Mouse (Mus musculus) adrenal gland, adult 8-10 months (tissue): ENCODE results near the gene Ankub1. TPM values are rescaled to one million over a fixed set of nuclear protein-coding genes. Genes with fewer than 3 reads are reported as not detected.

Source experiments
- DNase-seq: peaks from one replicate; pipeline ENCODE4 v3.0.0; 2022
- total RNA-seq, 4 experiments: library from RNA; stranded (reverse); gene quantifications; 2 replicates each; pipeline ENCODE4 v1.2.4; 2022

Ankub1 gene
- not detected for total RNA-seq

DNA sequence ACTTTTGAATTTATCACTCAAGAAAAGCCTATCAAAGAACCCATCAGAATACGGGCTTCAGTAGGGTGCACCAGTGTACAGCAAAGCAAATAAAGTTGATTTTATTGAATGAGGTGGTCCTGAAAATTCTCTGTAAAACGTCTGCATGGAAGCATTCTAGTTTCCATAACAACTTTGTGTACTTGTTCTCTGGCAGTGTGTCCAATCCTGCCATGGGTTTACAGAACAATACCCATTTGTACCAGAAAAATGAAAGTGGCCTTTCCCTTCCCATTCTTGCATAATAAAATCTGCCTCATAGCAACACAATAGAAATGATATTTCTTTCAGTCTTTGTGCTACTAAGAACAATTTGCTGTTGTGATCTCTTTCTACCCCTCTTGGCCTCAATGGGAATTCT is at the start of gene Ankub1:
TSS of gene Ankub1 (minus strand) at position 81 of the 400 bp plus-strand sequence.
- no peak for DNase-seq

DNA sequence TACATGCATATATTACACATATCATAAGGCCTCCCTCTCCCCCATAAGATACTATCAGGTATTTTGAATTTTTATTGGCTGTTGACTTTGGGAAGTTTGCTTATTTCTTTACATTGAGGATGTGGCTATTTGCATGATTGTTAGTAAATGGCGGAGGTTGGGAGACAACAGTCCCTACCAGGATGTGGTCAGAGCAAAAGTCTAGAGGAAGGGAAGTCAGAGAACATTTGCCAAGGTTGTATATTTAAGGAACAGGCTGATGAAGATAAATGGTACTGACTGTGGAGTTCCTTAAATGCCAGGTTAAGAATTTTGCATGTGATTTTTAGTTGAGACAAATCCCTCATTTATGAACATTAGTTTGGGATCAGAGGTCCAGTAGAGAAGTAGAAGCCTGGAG is 47.2 kb upstream of the Ankub1 start:
- DNase-seq = no peak

DNA sequence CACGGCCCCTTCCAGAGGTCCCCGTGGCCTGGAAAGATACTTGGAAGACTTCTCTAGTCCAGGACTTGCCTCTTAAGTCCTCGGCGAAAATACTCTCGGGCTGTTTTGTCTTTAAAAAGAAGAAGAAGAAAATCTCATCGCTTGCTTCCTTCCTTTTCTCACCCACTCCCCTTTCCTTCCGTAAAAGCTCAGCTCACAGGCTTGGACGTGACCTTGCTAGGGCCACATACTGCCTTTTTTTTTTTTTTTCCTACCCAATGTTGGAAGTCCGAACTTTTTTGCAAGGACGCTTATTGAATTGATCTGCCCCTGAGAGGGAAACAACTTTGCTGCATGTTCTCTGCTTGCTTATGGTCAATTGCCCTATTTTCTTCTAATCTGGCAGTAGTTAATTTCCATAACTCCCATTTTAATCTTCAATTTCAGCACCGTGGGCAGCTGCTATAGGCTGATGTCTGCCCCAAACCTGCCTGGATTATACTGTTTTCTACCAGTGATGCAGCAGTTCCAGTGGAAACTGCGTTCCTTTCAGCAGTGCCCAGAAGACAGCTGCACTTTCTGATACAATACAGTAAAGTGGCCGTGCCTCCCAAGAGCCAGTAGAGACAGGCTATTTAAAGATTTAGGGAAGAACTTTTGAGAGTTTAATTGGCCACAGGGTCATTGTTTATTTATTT is 44.0 kb upstream of the Ankub1 start:
- no peak for DNase-seq

DNA sequence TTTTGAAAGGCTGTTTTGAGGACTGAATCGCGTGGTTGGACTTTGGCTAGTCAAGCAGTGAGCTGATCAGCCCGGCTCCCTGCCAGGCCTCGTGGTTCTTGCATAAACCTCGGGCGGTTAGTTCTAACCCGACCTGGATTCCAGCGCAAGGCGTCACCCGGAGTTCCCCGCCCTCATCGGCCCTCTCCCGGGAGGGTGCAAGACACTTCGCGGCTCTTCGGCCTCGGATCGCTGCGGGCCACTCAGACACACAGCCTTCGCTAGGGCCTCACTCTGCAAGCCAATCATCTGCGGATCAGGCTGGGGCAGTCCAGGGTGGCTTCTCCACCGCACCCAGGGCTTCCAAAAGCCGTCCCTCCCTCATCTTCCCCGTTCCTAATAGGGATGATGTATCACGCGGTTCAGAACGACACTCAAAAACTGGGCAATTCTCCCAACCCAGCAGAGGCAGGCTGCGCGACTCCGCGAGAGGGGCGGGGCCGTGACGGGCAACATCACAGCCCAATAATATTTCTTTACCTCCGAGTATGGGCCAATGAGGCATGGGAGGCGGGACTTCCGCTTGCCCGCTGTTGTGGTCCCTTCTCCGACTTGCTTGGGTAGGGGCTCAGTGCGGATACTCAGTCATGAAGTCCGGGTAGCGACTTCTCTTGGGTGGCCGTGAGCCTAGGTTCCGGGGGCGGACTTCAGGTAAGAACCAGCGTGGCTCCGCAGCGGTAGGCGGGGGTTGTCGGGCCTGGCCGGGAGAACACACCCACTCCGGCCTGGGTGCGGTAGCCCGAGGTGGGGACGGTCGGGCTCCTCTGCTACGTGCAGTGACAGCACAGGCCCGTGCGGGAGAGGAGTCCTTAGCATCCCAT is 43.1 kb upstream of the Ankub1 start, which contains the start of gene Rnf13:
TSS of gene Rnf13 (plus strand) at position 552 of the 860 bp plus-strand sequence.
- DNase-seq = peak; percentile 96

DNA sequence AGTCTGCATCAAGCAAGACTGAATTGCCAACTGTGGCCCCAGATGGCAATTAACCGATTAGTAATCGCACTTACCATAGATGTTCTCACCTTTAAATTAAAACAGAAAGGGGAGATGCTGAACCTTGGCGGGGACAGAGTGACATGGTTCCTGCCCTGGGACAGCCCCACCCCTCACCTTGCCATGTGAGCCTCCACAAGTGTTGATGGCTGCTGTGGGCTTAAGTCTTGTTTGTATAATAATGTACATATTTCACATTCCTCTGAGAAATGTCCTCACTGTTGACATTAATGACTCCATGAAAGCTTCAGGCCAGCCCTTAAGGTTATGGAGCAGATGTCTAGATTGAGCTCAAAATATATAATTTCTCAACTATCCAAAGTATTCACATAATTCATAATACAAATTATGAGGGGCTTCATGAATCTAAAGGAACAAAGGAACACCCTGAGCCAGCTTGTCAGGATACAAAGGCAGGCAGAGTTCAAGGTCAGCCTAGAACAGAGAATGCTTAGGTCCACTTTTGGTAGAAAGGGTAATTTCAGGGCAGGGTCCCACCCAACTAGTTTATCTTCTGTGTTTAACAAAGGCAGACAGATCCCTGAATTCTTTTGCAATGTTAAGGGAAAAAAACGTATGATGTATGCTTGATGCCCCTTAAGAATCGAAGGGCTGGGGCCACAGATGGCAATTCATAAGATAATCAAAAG is 39.8 kb upstream of the Ankub1 start:
- no peak for DNase-seq

DNA sequence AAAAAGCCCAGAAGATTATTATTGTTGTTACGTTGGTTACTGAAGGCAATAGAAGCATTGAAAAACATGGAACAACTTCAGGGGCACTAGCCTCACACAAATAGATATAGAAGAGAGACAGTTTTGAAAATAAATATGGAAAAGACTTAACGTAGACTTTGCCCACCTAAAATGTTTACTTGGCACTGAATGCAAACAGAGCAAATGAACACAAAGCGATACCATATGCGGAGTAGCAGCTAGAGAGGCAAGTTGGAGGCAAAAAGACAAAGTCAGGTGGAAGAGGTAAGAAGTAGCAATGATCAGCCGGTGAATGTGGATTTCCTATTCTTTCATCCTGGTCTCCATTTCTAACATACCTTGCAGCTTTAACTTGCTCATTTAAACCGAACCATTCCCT is 21.6 kb upstream of the Ankub1 start:
- DNase-seq = no peak

DNA sequence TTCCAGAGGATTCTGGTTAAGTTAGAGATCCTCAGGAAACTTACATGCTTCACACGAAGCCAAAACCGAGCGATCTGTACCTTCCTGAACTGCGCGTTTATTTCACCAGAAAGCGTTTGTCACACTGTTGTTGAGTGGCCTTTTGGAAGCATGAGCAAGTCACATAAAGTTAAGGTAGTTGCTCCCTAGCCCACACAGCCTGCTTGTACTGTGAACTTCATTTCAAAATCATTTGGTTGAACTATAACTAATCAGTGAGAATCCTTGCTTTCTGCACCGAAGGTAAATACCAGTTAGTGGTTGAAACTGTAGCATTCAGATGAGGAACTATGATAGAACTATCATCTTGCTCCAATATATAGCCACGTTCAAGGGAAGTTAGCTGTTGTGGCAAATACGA is 4.2 kb upstream of the Ankub1 start:
- no peak for DNase-seq

DNA sequence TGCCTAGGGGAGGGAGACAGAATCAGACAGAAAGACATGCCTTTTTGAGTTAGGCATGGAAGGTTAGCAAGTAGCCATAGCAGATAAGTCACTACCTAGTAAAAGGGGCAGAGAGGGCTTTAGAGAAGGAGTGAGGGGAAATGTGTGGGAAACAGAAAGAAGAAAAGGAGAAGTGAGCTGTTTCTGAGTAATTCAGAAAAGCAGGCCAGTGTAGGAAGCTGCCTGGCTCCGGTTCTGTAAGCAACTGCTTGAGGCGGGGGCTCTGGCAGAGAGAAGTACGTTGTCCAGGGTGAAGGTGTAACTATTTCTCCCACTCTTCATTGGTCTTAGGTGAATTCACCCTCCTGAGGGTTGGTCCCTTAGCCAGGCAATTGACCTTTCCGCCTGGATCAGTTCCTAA is 3.6 kb upstream of the Ankub1 start:
- DNase-seq = no peak

DNA sequence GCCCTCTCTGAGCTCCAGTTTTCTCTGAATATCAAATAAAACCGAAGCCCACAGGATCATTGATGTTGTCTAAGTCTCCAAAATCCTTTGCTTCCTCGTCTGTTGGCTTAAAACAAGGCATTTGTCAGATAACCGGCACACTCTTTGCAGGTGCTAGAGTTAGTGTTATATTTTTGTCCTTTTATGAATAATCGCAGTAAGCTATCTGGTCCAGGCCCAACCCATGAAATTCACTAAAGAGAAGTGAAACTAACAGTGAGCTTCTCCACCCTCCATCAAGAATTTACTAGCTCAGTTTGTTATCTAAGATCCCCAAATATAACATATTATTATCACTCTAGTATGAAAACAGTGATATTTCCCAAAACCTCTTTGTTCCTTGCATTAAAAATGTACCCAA is 827 bp downstream of the Ankub1 start:
- no peak for DNase-seq

DNA sequence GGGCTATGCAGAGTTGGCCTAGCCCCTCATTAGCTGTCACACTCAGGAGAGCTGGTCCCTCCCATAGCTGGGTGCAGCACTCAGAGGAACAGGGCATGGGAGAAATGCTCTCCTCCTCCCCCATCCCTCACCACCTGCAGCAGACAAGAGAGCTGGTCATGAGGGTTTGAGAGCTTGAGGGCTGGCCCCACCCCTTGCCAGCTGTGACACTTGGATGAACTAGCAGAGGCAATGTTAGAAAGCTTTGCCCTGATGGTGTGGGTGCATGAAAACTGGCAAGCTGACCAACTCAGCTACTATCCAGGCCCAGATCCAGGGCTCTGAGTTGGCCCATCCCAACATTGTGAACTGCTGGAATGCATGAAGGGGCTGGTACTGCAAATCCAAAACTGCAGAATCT is 14.8 kb downstream of the Ankub1 start:
- DNase-seq = no peak

DNA sequence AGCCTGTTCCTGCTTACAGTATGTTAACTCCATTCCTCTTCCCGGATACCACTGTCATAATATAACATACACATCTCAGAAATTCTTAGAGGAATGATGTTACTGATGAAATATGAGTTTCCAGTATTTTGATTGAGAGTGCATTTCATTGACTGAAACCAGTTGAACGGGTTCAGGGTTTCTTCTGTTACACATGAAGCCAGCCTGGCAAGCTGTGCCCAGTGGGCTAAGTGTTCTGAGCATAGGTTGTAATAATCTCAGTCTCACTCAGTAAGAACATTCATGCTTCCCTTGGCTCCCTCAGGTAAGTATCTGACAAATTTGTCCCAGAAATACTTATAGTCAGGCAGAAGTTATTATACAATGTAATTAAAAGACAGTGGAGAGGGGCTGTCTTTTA is 18.5 kb downstream of the Ankub1 start:
- DNase-seq = no peak

DNA sequence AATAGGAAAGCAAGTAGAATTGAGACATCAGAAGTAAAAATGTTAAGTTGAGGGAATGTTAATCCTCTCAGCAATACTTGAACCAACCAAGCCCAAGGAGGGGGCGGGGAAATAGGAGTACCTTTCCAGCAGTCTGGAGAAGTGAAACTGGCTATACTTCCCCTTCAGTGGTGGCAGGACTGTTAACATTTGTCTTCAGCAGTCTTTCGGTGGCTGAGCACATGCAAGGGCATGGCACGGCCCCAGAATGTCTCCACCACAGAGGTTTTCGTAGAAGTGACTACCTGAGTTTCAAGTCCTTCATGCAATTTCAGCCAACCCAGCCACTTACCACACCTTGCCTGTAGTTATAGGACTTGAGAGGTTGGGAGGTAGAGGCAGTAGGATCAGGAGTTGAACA is 19.0 kb downstream of the Ankub1 start:
- no peak for DNase-seq

DNA sequence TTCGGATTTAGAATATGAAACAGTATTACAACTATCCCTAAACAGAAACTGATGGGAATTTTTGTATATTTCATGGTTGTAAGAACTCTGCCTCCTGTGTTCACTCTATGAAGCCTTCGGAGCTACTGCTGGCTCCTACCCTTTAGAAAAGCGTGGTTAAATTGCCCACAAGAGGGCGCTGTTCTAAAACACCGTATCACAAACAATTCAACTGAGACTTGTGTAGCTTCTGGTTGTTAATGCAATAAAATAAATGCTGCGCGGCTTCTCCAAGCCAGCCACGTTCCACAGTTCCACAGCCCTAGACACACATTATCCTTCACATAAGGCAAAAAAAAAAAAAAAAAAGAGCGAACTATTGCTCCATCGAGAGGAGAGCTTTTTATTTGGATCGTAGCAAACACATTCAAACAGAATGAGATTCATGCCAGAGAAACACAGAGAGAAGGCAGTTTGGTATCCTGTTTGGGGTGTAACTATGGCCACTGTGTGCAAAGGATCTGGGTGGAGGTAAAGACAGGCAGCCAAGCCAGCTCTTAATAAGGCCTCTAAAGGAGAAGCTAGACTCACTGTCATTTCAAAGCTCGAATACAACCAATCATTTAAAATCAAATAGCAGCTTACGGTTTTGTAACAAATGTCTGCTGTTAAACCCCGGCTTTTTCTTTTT is 25.4 kb downstream of the Ankub1 start:
- DNase-seq = peak; percentile 44

DNA sequence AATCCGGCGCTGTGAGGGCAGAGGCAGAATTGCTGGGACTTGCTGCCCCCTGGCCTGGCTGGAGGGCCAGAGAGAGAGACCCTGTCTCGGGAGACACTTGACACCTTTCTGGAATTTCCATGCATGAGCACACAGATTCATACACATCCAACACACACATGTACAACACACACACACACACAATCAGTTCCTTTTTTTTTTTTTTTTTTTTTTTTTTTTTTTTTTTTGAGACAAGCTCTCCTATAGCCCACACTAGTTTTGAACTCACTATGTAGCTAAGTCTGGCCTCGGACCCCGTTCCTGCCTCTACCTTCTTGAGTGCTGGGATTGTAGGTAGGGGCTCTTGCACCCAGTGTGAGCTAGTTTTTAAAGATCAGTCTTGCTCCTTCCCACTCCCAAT is 26.7 kb downstream of the Ankub1 start:
- DNase-seq = no peak

DNA sequence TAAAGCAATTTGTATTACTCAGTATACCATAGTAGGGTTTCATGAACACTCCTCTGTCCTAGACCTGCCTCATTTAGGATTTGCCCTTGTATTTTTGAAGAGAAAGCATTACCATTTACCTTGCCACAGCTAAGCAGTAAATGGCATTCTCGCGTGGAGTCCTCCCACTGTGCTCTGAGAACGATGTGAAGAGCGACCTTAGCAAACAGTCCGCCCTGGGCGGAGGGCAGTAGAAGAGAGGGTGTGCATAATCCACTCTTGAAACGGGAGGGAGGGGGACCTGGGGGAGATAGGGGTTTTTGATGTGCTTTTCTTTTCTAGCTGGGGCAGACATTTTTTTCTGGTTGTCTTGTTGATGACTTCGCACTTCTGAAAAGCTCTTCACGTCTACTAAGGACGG is 27.9 kb downstream of the Ankub1 start:
- no peak for DNase-seq

DNA sequence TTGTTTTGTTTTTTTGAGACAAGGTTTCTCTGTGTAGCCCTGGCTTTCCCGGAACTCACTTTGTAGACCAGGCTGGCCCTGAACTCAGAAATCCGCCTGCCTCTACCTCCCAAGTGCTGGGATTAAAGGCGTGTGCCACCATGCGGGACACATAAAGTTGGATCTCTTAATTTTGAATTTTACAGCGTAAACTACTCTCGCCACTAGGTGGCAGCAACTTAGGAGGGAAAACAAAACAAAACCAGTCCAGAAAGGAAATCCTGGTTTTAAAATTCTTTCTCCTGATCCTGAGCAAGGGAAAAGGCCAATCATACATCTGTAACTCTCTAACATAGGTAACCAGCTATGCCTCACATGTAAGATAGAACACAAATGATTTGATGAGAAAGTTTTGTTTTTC is 28.9 kb downstream of the Ankub1 start:
- no peak for DNase-seq

DNA sequence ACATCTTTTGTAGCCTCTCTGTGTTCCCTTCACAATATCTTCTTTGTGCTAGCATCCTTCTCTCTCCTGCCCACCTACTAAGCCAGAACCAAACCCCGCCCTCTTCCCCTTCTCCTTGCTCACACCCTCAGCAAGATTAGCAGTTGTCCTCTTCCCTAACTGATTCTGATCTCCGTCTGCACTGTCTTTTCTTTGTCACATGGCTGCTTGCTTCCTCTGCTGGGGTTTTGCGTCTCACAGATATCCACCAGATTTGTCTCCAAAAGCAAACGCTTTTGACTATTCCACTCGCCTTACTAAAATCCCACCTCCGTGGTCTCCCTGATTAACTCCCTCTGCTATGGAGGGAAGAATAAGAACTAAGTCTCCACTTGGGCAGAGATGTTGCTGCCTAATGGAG is 34.0 kb downstream of the Ankub1 start:
- no peak for DNase-seq

DNA sequence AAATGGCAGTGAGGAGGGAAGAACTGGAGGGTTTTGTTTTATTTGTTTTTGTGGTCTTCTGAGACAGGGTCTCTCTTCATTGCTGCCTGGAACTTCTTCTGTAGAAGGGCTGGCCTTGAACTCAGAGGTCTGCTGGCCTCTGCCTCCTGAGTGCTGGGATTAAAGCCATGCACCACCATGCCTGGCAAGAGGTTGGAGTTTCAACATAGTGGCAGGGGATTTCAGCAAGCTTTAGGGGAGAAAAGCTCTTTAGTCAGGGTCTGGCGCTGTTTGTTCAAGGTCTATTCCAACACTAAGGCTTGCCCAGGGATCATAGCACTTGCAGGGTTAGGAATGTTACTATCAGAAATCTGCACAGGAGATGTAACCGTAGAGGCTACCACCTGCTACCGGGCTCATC is 39.0 kb downstream of the Ankub1 start:
- DNase-seq = peak; percentile 53

DNA sequence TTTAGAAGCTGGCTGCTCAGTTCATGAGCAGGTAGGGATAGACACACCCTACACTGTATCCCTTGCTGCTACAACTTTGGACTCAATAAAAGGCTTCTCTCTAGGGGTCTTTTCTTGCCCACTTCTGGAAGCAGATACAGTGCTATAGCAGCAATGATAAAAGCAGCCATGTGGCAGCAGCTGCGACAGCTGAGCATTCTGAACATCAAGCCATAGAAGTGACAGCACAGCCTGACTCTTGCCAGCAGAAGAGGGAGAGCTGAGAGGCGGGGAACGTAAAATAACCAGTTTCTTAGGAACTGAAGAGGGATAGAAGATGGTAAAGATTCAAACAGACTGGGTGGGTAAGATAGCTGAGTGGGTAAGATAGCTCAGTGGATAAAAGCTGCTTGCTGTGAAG is 40.1 kb downstream of the Ankub1 start:
- DNase-seq = no peak

DNA sequence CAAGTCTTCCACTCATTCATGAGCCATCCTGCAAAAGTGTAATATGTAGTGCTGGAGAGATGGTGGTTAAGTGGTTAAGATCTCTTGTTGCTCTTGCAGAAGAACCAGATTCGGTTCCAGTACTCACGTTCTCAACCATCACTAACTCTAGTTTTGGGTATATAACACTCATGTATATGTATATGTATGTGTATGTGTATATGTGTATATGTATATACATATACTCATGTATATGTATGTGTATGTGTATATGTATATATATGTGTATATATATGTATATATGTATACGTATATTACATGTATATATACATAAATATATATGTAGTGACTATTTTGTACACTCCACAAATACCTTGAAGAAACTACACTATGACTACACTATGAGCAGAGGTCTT is 40.7 kb downstream of the Ankub1 start:
- no peak for DNase-seq

DNA sequence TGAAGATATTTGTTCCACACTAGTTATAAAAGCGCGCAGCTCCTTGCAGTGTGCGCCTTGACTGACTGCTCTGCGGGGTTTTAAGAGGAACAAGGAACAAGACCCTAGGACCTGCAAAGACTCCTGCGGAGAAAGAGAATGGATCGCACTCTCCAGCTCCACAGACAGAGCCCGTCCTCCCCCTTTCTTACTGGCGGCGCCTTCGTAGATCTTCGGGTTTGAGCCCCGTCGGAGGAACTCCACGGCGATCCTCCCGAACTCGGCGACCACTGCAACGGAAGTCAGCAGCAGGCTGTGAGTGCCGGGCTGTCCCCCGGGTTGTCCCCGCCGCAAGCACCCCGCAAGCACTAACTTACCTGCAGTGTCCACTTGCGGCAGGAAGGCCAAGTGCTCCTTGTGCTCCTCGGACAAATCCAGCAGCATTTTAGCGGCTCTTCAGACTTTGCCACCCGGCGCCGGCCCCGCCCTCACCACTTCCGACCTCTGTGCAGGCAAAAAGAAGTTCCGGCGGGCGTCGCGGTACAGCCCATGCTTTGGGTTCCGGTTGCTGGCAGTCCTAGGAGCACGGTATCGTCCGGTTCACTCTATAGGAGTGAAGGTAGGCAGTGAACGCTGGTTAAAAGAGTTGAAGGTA is 41.3 kb downstream of the Ankub1 start, which contains the start of gene Commd2:
TSS of gene Commd2 (minus strand) at position 485 of the 634 bp plus-strand sequence.
- DNase-seq = peak; percentile 77

DNA sequence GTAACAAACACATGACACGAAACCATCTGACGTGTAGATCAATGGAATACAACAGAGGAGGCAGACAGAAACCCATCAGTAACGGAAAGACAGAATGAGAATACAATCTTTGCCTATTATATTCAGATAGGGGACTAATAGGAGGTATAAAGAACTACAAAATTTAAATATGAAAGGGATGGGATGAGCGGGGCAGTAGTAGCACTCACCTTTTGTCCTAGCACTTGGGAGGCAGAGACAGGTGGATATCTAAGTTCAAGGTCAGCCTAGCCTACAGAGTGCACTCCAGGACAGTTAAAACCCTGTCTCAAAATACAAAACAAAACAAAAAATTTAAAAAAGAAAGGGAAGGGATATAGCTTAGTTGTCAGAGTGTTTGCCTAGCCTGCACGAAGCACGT is 49.4 kb downstream of the Ankub1 start:
- DNase-seq = no peak
